Mouse (Mus musculus) cerebellum, adult 2 months (tissue): Measurements from ENCODE around the gene Onecut1. TPM values are rescaled to one million over a fixed set of nuclear protein-coding genes. Genes with fewer than 3 reads are reported as not detected.

Experiments used
- DNase-seq, 2 experiments: peaks; one replicate each; pipeline ENCODE4 v3.0.0; 2021
- H3K27ac ChIP-seq: fragments of 200-500 bp; 2 replicates; pipeline ENCODE4 v1.5.1; 2012; ENCODE audit warnings: low read length, control low read depth, inconsistent platforms; ENCODE audit not compliant: insufficient read depth
- H3K27me3 ChIP-seq: fragments of 200-500 bp; 2 replicates; pipeline ENCODE4 v1.6.1; 2012; ENCODE audit warnings: inconsistent platforms, mild to moderate bottlenecking, low read length, moderate library complexity; ENCODE audit not compliant: control insufficient read depth, insufficient read depth
- H3K4me1 ChIP-seq: fragments of 200-500 bp; 2 replicates; pipeline ENCODE4 v1.6.1; 2011; ENCODE audit warnings: low read length; ENCODE audit not compliant: control insufficient read depth, insufficient read depth
- H3K4me3 ChIP-seq: fragments of 200-500 bp; replicated peaks from 2 replicates; pipeline ENCODE3; 2011; ENCODE audit warnings: mild to moderate bottlenecking, low read depth, low read length, control low read depth; ENCODE audit not compliant: insufficient read depth
- CTCF ChIP-seq: fragments of 200-500 bp; IDR thresholded peaks from 2 replicates; pipeline ENCODE4 v1.5.1; 2011; ENCODE audit warnings: low read depth, mild to moderate bottlenecking, control low read depth, low read length, moderate library complexity, borderline replicate concordance; ENCODE audit not compliant: insufficient read depth
- POLR2A ChIP-seq: fragments of 200-500 bp; IDR thresholded peaks from 2 replicates; pipeline ENCODE4 v1.6.1; 2011; ENCODE audit warnings: low read length, control low read depth, borderline replicate concordance; ENCODE audit not compliant: insufficient read depth
- WGBS: fragments of 180-500 bp; shearing (Covaris S2); methylation state at CpG from one replicate; pipeline ENCODE4 v1.1.7; 2018; 5-methylcytosine and 5-hydroxymethylcytosine counted together
- polyA plus RNA-seq: library from polyadenylated mRNA; depleted of rRNA; stranded (reverse); fragments of >200 nt; gene quantifications from 2 replicates; pipeline ENCODE4 v1.2.3, GENCODE M21; 2012; rRNA removed

Gene Onecut1
- polyA plus RNA-seq = 0.21 and 0.22 TPM in 2 replicates

GRCm38 (mm10) chr9:74861561-74861980, at the start of gene Onecut1:
TSS of gene Onecut1 (plus strand) at chr9:74861921.
- peaks cover 10% of the 10 kb centered on the region; the same call in 1 of the 2 replicates for H3K4me1 ChIP-seq
- under 1% methylated on average over 45 of the region's 45 CpGs for WGBS
- TF ChIP-seq CTCF (no peak), POLR2A (no peak)
- H3K27me3 ChIP-seq = peaks cover 10% of the 10 kb centered on the region; the same call in 1 of the 2 replicates
- DNase-seq = peak in 1 of 2 experiments; percentile 30
- H3K4me3 ChIP-seq = peak within 1 kb of the TSS; percentile 31
- H3K27ac ChIP-seq = no peak within 1 kb of the TSS

GRCm38 (mm10) chr9:74819736-74820511, 41.8 kb upstream of the Onecut1 start:
- H3K27me3 ChIP-seq = no peaks in the 10 kb centered on the region; the same call in 1 of the 2 replicates
- peaks cover 6% of the 10 kb centered on the region for H3K4me1 ChIP-seq
- no peak overlapping the region for H3K27ac ChIP-seq
- H3K4me3 ChIP-seq = peak overlapping the region; percentile 28
- TF ChIP-seq POLR2A (no peak), CTCF (no peak)
- 20% methylated on average over 19 of the region's 19 CpGs for WGBS
- peak in 1 of 2 experiments; percentile 7 for DNase-seq

GRCm38 (mm10) chr9:74825102-74825501, 36.6 kb upstream of the Onecut1 start:
- TF ChIP-seq CTCF = no peak
- TF ChIP-seq POLR2A = no peak
- H3K4me3 ChIP-seq = no peak overlapping the region
- H3K27me3 ChIP-seq = no peaks in the 10 kb centered on the region; the same call in 1 of the 2 replicates
- H3K27ac ChIP-seq = no peak overlapping the region
- H3K4me1 ChIP-seq = peaks cover 1% of the 10 kb centered on the region; the same call in 1 of the 2 replicates
- WGBS = 87% methylated on average over 2 of the region's 2 CpGs
- no peak for DNase-seq

- 48% methylated on average over 3 of the region's 3 CpGs for WGBS
- H3K27ac ChIP-seq = no peak overlapping the region
- TF ChIP-seq POLR2A (no peak), CTCF (no peak)
- H3K27me3 ChIP-seq = no peaks in the 10 kb centered on the region; the same call in 1 of the 2 replicates
- H3K4me1 ChIP-seq = no peaks in the 10 kb centered on the region
- DNase-seq = no peak
- H3K4me3 ChIP-seq = no peak overlapping the region
These were observed 32.5 kb upstream of the Onecut1 start for GRCm38 (mm10) chr9:74829206-74829605.

- TF ChIP-seq CTCF = no peak
- TF ChIP-seq POLR2A = no peak
- Histone ChIP-seq H3K4me3 (no peak overlapping the region), H3K4me1 (no peaks in the 10 kb centered on the region), H3K27me3 (peaks cover 1% of the 10 kb centered on the region; the same call in 1 of the 2 replicates), H3K27ac (no peak overlapping the region)
- DNase-seq = no peak
- WGBS = 88% methylated on average over 4 of the region's 4 CpGs
These were observed 18.8 kb upstream of the Onecut1 start for GRCm38 (mm10) chr9:74842890-74843289.

GRCm38 (mm10) chr9:74846867-74847830, 14.6 kb upstream of the Onecut1 start:
- Histone ChIP-seq H3K4me1 (no peaks in the 10 kb centered on the region), H3K4me3 (no peak overlapping the region), H3K27ac (no peak overlapping the region), H3K27me3 (peaks cover 19% of the 10 kb centered on the region; the same call in 1 of the 2 replicates)
- TF ChIP-seq POLR2A (no peak), CTCF (no peak)
- DNase-seq = no peak
- 6% methylated on average over 33 of the region's 33 CpGs for WGBS

- Histone ChIP-seq H3K4me3 (no peak overlapping the region), H3K27ac (no peak overlapping the region), H3K4me1 (no peaks in the 10 kb centered on the region), H3K27me3 (peaks cover 19% of the 10 kb centered on the region; the same call in 1 of the 2 replicates)
- no peak for DNase-seq
- WGBS = 3% methylated on average over 46 of the region's 46 CpGs
- no peak for TF ChIP-seq POLR2A
- no peak for TF ChIP-seq CTCF
These were observed 13.1 kb upstream of the Onecut1 start for GRCm38 (mm10) chr9:74848411-74849194.
